Comparison of ENCODE assay signal across 17 mouse cellular contexts in genomic region chr7:143024293-143024692, GRCm38 (mm10).
"Had no signal": no experiment of that assay in that cellular context is flagged by ENCODE, and none has a peak within 500 bp of the region (broad histone marks: within the 10 kb centered on the region; RNA-seq: fewer than 3 reads in every experiment).

No protein-coding gene starts in this region.

- H3K4me1 ChIP-seq: neural tube, embryonic 12.5 days; neural tube, embryonic 13.5 days; neural tube, embryonic 15.5 days had no signal

- H3K4me2 ChIP-seq: neural tube, embryonic 12.5 days; neural tube, embryonic 13.5 days; neural tube, embryonic 15.5 days; stomach, embryonic 15.5 days had no signal

- H3K36me3 ChIP-seq: neural tube, embryonic 12.5 days had no signal

- H3K9me3 ChIP-seq: neural tube, embryonic 12.5 days; neural tube, embryonic 13.5 days; neural tube, embryonic 15.5 days; stomach, embryonic 15.5 days had no signal

- DNase-seq: retina, postnatal 1 day; right cerebral cortex, adult 18-20 months; right cerebral cortex, postnatal 14 days; right cerebral cortex, postnatal 25 days; right cerebral cortex, postnatal 4 days; spleen, adult 18-20 months; thymus, adult 18-20 months; thymus, adult 2 months; thymus, postnatal 14 days; thymus, postnatal 25 days; thymus, postnatal 36 days; thymus, postnatal 4 days had no signal

- H3K27ac ChIP-seq: neural tube, embryonic 12.5 days; neural tube, embryonic 13.5 days; neural tube, embryonic 15.5 days; stomach, embryonic 15.5 days; stomach, postnatal 0 days had no signal

- H3K9ac ChIP-seq: neural tube, embryonic 12.5 days; neural tube, embryonic 13.5 days; neural tube, embryonic 15.5 days; stomach, embryonic 15.5 days had no signal

- H3K4me3 ChIP-seq: neural tube, embryonic 12.5 days; neural tube, embryonic 13.5 days; neural tube, embryonic 15.5 days; stomach, embryonic 15.5 days had no signal

- H3K27me3 ChIP-seq: neural tube, embryonic 12.5 days; neural tube, embryonic 13.5 days; neural tube, embryonic 15.5 days; stomach, embryonic 15.5 days had no signal
